Mouse (Mus musculus) spleen, adult 2 months (tissue): ENCODE measurements around the gene G6pc3.

Experiments used
- CTCF ChIP-seq: fragments of 200-500 bp; IDR thresholded peaks from 2 replicates; pipeline ENCODE4 v1.5.1; 2011; ENCODE audit warnings: mild to moderate bottlenecking, inconsistent platforms; ENCODE audit not compliant: insufficient read depth, insufficient read length, insufficient replicate concordance; ENCODE audit errors: extremely low read depth
- POLR2A ChIP-seq: fragments of 200-500 bp; IDR thresholded peaks from 2 replicates; pipeline ENCODE4 v1.6.1; 2011; ENCODE audit warnings: low read depth, low read length, inconsistent platforms

GRCm38 (mm10) chr11:102208846-102209245, 19.4 kb downstream of the G6pc3 start:
- TF ChIP-seq POLR2A (no peak), CTCF (no peak)
